16 mouse cellular contexts compared by ENCODE assay signal in genomic region chr8:72132891-72133290, GRCm38 (mm10). TPM values are rescaled to one million over a fixed set of nuclear protein-coding genes. Genes with fewer than 3 reads are reported as not detected.
A peak's percentile ranks its signal among the peaks of the same experiment; 100 is the strongest.
DNase-seq lines count a peak whose midpoint lies in the region; ATAC-seq and TF ChIP-seq lines count a peak whose summit lies in the region.
"Had no signal": no experiment of that assay in that cellular context is flagged by ENCODE, and none has a peak within 500 bp of the region (broad histone marks: within the 10 kb centered on the region; RNA-seq: fewer than 3 reads in every experiment).

No protein-coding gene starts in this region.

- H3K4me3 ChIP-seq in forebrain, embryonic 10.5 days: no peak overlapping the region
- no peak overlapping the region for H3K4me3 ChIP-seq in forebrain, embryonic 11.5 days (ENCODE audit: low read depth, low read length)
- H3K4me3 ChIP-seq in lung, embryonic 16.5 days (ENCODE audit: low read length): no peak overlapping the region
- no peak overlapping the region for H3K4me3 ChIP-seq in stomach, postnatal 0 days (ENCODE audit: low read depth, low read length)
- H3K4me3 ChIP-seq: limb, embryonic 12.5 days; midbrain, embryonic 12.5 days; neural tube, embryonic 15.5 days had no signal

- WGBS in forebrain, embryonic 10.5 days: 71% methylated on average over 1 of the region's 1 CpGs
- WGBS in forebrain, embryonic 11.5 days: 84% methylated on average over 1 of the region's 1 CpGs
- WGBS in lung, embryonic 16.5 days: 43% methylated on average over 1 of the region's 1 CpGs
- 58% methylated on average over 1 of the region's 1 CpGs for WGBS in stomach, postnatal 0 days

- DNase-seq in forebrain, embryonic 10.5 days (ENCODE audit: extremely low spot score, low spot score): no peak
- DNase-seq in forebrain, embryonic 11.5 days (ENCODE audit: low spot score): no peak
- DNase-seq in lung, postnatal 25 days (ENCODE audit: low spot score): no peak
- DNase-seq in kidney, adult 9 months: peak; percentile 27
- peak; percentile 46 for DNase-seq in lung, postnatal 10 days
- no peak for DNase-seq in stomach, postnatal 0 days (ENCODE audit: low spot score)
- DNase-seq: cerebellum, adult 9-10 months had no signal

- H3K27me3 ChIP-seq in forebrain, embryonic 10.5 days (ENCODE audit: poor library complexity, severe bottlenecking): no peaks in the 10 kb centered on the region
- no peaks in the 10 kb centered on the region for H3K27me3 ChIP-seq in forebrain, embryonic 11.5 days (ENCODE audit: control insufficient read depth, insufficient read depth, low read length)
- no peaks in the 10 kb centered on the region for H3K27me3 ChIP-seq in lung, embryonic 16.5 days (ENCODE audit: control insufficient read depth, insufficient read depth, low read depth, low read length)
- no peaks in the 10 kb centered on the region for H3K27me3 ChIP-seq in stomach, postnatal 0 days (ENCODE audit: control insufficient read depth, insufficient read depth, low read length)
- H3K27me3 ChIP-seq: limb, embryonic 12.5 days; midbrain, embryonic 12.5 days; neural tube, embryonic 15.5 days had no signal

- no peaks in the 10 kb centered on the region for H3K9me3 ChIP-seq in forebrain, embryonic 10.5 days
- H3K9me3 ChIP-seq in forebrain, embryonic 11.5 days (ENCODE audit: control insufficient read depth, low read length): no peaks in the 10 kb centered on the region
- H3K9me3 ChIP-seq in lung, embryonic 16.5 days (ENCODE audit: control insufficient read depth, low read length): no peaks in the 10 kb centered on the region
- no peaks in the 10 kb centered on the region for H3K9me3 ChIP-seq in stomach, postnatal 0 days (ENCODE audit: control insufficient read depth, low read length)
- H3K9me3 ChIP-seq: G1E; limb, embryonic 12.5 days; midbrain, embryonic 12.5 days; neural tube, embryonic 15.5 days had no signal

- TF ChIP-seq EP300 in stomach, postnatal 0 days (optimal IDR thresholded peaks at IDR 0.05): no peak

- H3K27ac ChIP-seq in forebrain, embryonic 10.5 days: peak overlapping the region; percentile 35; the same call in 1 of the 2 replicates
- H3K27ac ChIP-seq in forebrain, embryonic 11.5 days (ENCODE audit: low read depth, low read length): no peak overlapping the region
- H3K27ac ChIP-seq in lung, embryonic 16.5 days (ENCODE audit: low read length): peak overlapping the region; percentile 58
- no peak overlapping the region for H3K27ac ChIP-seq in stomach, postnatal 0 days (replicated peaks)
- H3K27ac ChIP-seq: limb, embryonic 12.5 days; midbrain, embryonic 12.5 days; neural tube, embryonic 15.5 days had no signal

- peaks cover 38% of the 10 kb centered on the region for H3K4me1 ChIP-seq in forebrain, embryonic 10.5 days
- peaks cover 4% of the 10 kb centered on the region; the same call in 1 of the 2 replicates for H3K4me1 ChIP-seq in forebrain, embryonic 11.5 days (replicated peaks; ENCODE audit: control insufficient read depth, insufficient read depth, low read length)
- peaks cover 30% of the 10 kb centered on the region for H3K4me1 ChIP-seq in lung, embryonic 16.5 days (replicated peaks; ENCODE audit: control insufficient read depth, insufficient read depth, low read length)
- no peaks in the 10 kb centered on the region for H3K4me1 ChIP-seq in stomach, postnatal 0 days (replicated peaks; ENCODE audit: control insufficient read depth, insufficient read depth)

- no peak for ATAC-seq in forebrain, embryonic 11.5 days (replicated peaks; ENCODE audit: low FRiP score)
- ATAC-seq in lung, embryonic 16.5 days (ENCODE audit: low read depth): no peak
- ATAC-seq in inflammation-experienced regulatory T-cells, adult 6 months: no peak
- no peak for ATAC-seq in stomach, postnatal 0 days (ENCODE audit: low FRiP score, low TSS enrichment)

- no peak overlapping the region for H3K4me2 ChIP-seq in forebrain, embryonic 11.5 days (ENCODE audit: low read depth, low read length, severe bottlenecking)
- H3K4me2 ChIP-seq in lung, embryonic 16.5 days (ENCODE audit: low read depth, low read length): no peak overlapping the region
- H3K4me2 ChIP-seq in stomach, postnatal 0 days (replicated peaks; ENCODE audit: low read depth): no peak overlapping the region
- H3K4me2 ChIP-seq: limb, embryonic 12.5 days; midbrain, embryonic 12.5 days; neural tube, embryonic 15.5 days had no signal

- TF ChIP-seq CTCF in stomach, postnatal 0 days (IDR thresholded peaks at IDR 0.05; ENCODE audit: low read depth): no peak

- H3K36me3 ChIP-seq in forebrain, embryonic 10.5 days (replicated peaks): peaks cover 5% of the 10 kb centered on the region
- no peaks in the 10 kb centered on the region for H3K36me3 ChIP-seq in forebrain, embryonic 11.5 days (ENCODE audit: control insufficient read depth, insufficient read depth, low read length)
- H3K36me3 ChIP-seq in lung, embryonic 16.5 days (ENCODE audit: control insufficient read depth, insufficient read depth, low read length): no peaks in the 10 kb centered on the region
- H3K36me3 ChIP-seq in stomach, postnatal 0 days (ENCODE audit: control insufficient read depth, insufficient read depth, low read length): no peaks in the 10 kb centered on the region
- H3K36me3 ChIP-seq: G1E; neural tube, embryonic 15.5 days had no signal

- H3K9ac ChIP-seq in forebrain, embryonic 11.5 days (ENCODE audit: low read length): no peak overlapping the region
- H3K9ac ChIP-seq in lung, embryonic 16.5 days (ENCODE audit: low read length): no peak overlapping the region
- no peak overlapping the region for H3K9ac ChIP-seq in stomach, postnatal 0 days (ENCODE audit: low read length)
- H3K9ac ChIP-seq: limb, embryonic 12.5 days; midbrain, embryonic 12.5 days; neural tube, embryonic 15.5 days had no signal

RNA-seq across cellular contexts. Expression of gene Tpm4, which starts 1.9 kb away (rescaled TPM):
- 634 and 649 TPM in 2 replicates for polyA plus RNA-seq in forebrain, embryonic 10.5 days (2016; fragmentation: Nextera tagmentation; extraction: Ambion mirVana)
- polyA plus RNA-seq in forebrain, embryonic 11.5 days (2014; fragmentation: Nextera tagmentation; extraction: Ambion mirVana): 539 and 557 TPM in 2 replicates
- 906 and 927 TPM in 2 replicates for polyA plus RNA-seq in lung, embryonic 16.5 days (2015; fragmentation: Nextera tagmentation; extraction: Ambion mirVana)
- polyA plus RNA-seq in inflammation-experienced regulatory T-cells, adult 6 months (2017; shearing (Covaris generic)): 100 to 1,000 TPM; 170 to 464 (median 172) TPM
- polyA plus RNA-seq in stomach, postnatal 0 days (2015; fragmentation: Nextera tagmentation; extraction: Ambion mirVana): 330 and 364 TPM in 2 replicates

RNA-seq across cellular contexts. Expression of gene Olfr374, which starts 26.1 kb away (rescaled TPM):
- polyA plus RNA-seq in forebrain, embryonic 10.5 days (2016; fragmentation: Nextera tagmentation; extraction: Ambion mirVana): not detected in 2 replicates
- not detected in 2 replicates for polyA plus RNA-seq in forebrain, embryonic 11.5 days (2014; fragmentation: Nextera tagmentation; extraction: Ambion mirVana)
- not detected in 2 replicates for polyA plus RNA-seq in lung, embryonic 16.5 days (2015; fragmentation: Nextera tagmentation; extraction: Ambion mirVana)
- under 1 TPM; 0.08 to 0.72 (median 0.28) TPM for polyA plus RNA-seq in inflammation-experienced regulatory T-cells, adult 6 months (2017; shearing (Covaris generic))
- 0.06 TPM in 1 of 2 replicates, not detected in the other for polyA plus RNA-seq in stomach, postnatal 0 days (2015; fragmentation: Nextera tagmentation; extraction: Ambion mirVana)
- polyA plus RNA-seq: G1E; hindbrain, embryonic 11.5 days; limb, embryonic 12.5 days; midbrain, embryonic 12.5 days; small intestine, adult 2 months had no signal

RNA-seq across cellular contexts. Expression of gene Rab8a, which starts 28.1 kb away (rescaled TPM):
- 138 and 144 TPM in 2 replicates for polyA plus RNA-seq in forebrain, embryonic 10.5 days (2016; fragmentation: Nextera tagmentation; extraction: Ambion mirVana)
- polyA plus RNA-seq in forebrain, embryonic 11.5 days (2014; fragmentation: Nextera tagmentation; extraction: Ambion mirVana): 90.5 and 110 TPM in 2 replicates
- polyA plus RNA-seq in lung, embryonic 16.5 days (2015; fragmentation: Nextera tagmentation; extraction: Ambion mirVana): 112 and 125 TPM in 2 replicates
- polyA plus RNA-seq in inflammation-experienced regulatory T-cells, adult 6 months (2017; shearing (Covaris generic)): 100 to 1,000 TPM; 134 to 245 (median 197) TPM
- polyA plus RNA-seq in stomach, postnatal 0 days (2015; fragmentation: Nextera tagmentation; extraction: Ambion mirVana): 84.0 and 88.6 TPM in 2 replicates

RNA-seq across cellular contexts. Expression of gene Olfr373, which starts 49.9 kb away (rescaled TPM):
- polyA plus RNA-seq in forebrain, embryonic 10.5 days (2016; fragmentation: Nextera tagmentation; extraction: Ambion mirVana): 0.06 TPM in 1 of 2 replicates, not detected in the other
- polyA plus RNA-seq in forebrain, embryonic 11.5 days (2014; fragmentation: Nextera tagmentation; extraction: Ambion mirVana): not detected in 2 replicates
- polyA plus RNA-seq in lung, embryonic 16.5 days (2015; fragmentation: Nextera tagmentation; extraction: Ambion mirVana): not detected in 2 replicates
- polyA plus RNA-seq in inflammation-experienced regulatory T-cells, adult 6 months (2017; shearing (Covaris generic)): under 1 TPM; 0.15 to 0.51 (median 0.46) TPM
- 0.05 TPM in 1 of 2 replicates, not detected in the other for polyA plus RNA-seq in stomach, postnatal 0 days (2015; fragmentation: Nextera tagmentation; extraction: Ambion mirVana)
- polyA plus RNA-seq: embryonic facial prominence, embryonic 14.5 days; G1E; hindbrain, embryonic 11.5 days; limb, embryonic 12.5 days; midbrain, embryonic 12.5 days; neural tube, embryonic 15.5 days; small intestine, adult 2 months had no signal

RNA-seq across cellular contexts. Expression of gene Hsh2d, which starts 56.5 kb away (rescaled TPM):
- 0.07 TPM in 1 of 2 replicates, not detected in the other for polyA plus RNA-seq in forebrain, embryonic 10.5 days (2016; fragmentation: Nextera tagmentation; extraction: Ambion mirVana)
- polyA plus RNA-seq in forebrain, embryonic 11.5 days (2014; fragmentation: Nextera tagmentation; extraction: Ambion mirVana): not detected in 2 replicates
- 0.41 and 0.60 TPM in 2 replicates for polyA plus RNA-seq in lung, embryonic 16.5 days (2015; fragmentation: Nextera tagmentation; extraction: Ambion mirVana)
- polyA plus RNA-seq in inflammation-experienced regulatory T-cells, adult 6 months (2017; shearing (Covaris generic)): 10 to 100 TPM; 23.8 to 30.8 (median 24.6) TPM
- 3.9 TPM in 2 replicates for polyA plus RNA-seq in stomach, postnatal 0 days (2015; fragmentation: Nextera tagmentation; extraction: Ambion mirVana)
- polyA plus RNA-seq: hindbrain, embryonic 11.5 days; limb, embryonic 12.5 days; midbrain, embryonic 12.5 days; neural tube, embryonic 15.5 days had no signal

Comparison
In these comparisons a context has a peak if more than half of its experiments do, and no peak if none do; other contexts are left out.
1. DNase-seq: peak in kidney, adult 9 months (single experiment) and lung, postnatal 10 days (single experiment); none in forebrain, embryonic 10.5 days (single experiment), forebrain, embryonic 11.5 days (single experiment), lung, postnatal 25 days (single experiment) and stomach, postnatal 0 days (single experiment).
2. H3K27ac ChIP-seq: peak in forebrain, embryonic 10.5 days (single experiment) and lung, embryonic 16.5 days (single experiment); none in forebrain, embryonic 11.5 days (single experiment) and stomach, postnatal 0 days (single experiment).